Mouse (Mus musculus): ENCODE measurements around the gene Slit3. TPM values are rescaled to one million over a fixed set of nuclear protein-coding genes. Genes with fewer than 3 reads are reported as not detected.

The Slit3 gene
- polyA plus RNA-seq, 1 experiment from 2014 or later = 4.8 TPM

DNA sequence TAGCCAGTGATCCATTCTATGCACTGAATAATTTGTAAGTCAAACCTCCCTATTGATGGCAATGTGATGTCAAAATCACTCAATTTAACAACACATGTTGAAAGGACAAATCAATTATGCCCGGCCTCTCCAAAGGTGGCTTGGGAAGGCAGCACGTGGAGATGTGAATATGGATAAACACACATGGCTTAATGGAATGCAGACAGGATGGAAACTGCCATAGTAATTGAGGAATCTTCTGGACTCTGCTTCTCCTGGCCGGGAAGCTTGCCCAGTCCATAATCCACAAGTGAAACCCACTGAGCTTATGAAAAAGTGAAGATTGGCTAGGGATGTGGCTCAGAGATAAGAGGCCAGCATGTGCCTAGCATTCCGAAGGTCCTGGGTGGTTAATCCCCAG, 227.1 kb downstream of the Slit3 start:
- H3K27ac ChIP-seq (ENCODE audit: low read depth, low read length) = no peak overlapping the region
- no peak overlapping the region for H3K4me2 ChIP-seq (replicated peaks; ENCODE audit: low read depth)
- TF ChIP-seq CTCF (IDR thresholded peaks at IDR 0.05; ENCODE audit: low read depth) = no peak
- ATAC-seq = no peak
- no peak overlapping the region for H3K4me3 ChIP-seq (ENCODE audit: low read depth, low read length)
- 46% methylated on average over 4 of the region's 4 CpGs for WGBS
- no peaks in the 10 kb centered on the region for H3K9me3 ChIP-seq (ENCODE audit: control insufficient read depth)
- H3K36me3 ChIP-seq (ENCODE audit: control insufficient read depth, insufficient read depth) = no peaks in the 10 kb centered on the region
- H3K9ac ChIP-seq (ENCODE audit: low read depth, low read length) = no peak overlapping the region
- no peaks in the 10 kb centered on the region for H3K27me3 ChIP-seq (replicated peaks; ENCODE audit: control insufficient read depth, insufficient read depth, low read length)
- H3K4me1 ChIP-seq (replicated peaks; ENCODE audit: control insufficient read depth, insufficient read depth, low read length) = no peaks in the 10 kb centered on the region

DNA sequence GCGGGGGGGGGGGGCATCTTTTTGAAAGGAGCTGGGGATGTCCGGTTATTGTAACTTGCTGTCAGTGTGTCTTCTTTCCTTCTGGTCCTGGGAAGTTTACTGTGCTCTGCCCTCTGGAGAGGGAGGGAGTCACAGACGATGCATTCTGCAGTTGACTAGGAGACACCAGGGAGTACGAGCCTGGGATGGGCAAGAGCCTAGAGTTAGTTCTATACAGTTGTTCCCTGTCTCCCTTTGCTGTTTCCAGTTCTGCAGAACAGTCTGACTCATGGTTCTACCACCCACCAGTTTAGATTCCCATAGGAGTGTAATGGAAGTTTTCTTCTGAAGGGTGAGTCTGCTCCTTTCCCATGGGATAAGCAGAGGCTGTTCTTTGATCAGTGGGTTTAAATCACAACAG, 229.9 kb downstream of the Slit3 start:
- Histone ChIP-seq H3K4me1 (replicated peaks; ENCODE audit: control insufficient read depth, insufficient read depth, low read length) (no peaks in the 10 kb centered on the region), H3K9me3 (ENCODE audit: control insufficient read depth) (no peaks in the 10 kb centered on the region), H3K9ac (ENCODE audit: low read depth, low read length) (no peak overlapping the region), H3K27me3 (replicated peaks; ENCODE audit: control insufficient read depth, insufficient read depth, low read length) (no peaks in the 10 kb centered on the region), H3K4me2 (replicated peaks; ENCODE audit: low read depth) (no peak overlapping the region), H3K36me3 (ENCODE audit: control insufficient read depth, insufficient read depth) (no peaks in the 10 kb centered on the region), H3K4me3 (ENCODE audit: low read depth, low read length) (no peak overlapping the region), H3K27ac (ENCODE audit: low read depth, low read length) (no peak overlapping the region)
- WGBS = 43% methylated on average over 4 of the region's 4 CpGs
- TF ChIP-seq CTCF (IDR thresholded peaks at IDR 0.05; ENCODE audit: low read depth) = no peak
- ATAC-seq = no peak

DNA sequence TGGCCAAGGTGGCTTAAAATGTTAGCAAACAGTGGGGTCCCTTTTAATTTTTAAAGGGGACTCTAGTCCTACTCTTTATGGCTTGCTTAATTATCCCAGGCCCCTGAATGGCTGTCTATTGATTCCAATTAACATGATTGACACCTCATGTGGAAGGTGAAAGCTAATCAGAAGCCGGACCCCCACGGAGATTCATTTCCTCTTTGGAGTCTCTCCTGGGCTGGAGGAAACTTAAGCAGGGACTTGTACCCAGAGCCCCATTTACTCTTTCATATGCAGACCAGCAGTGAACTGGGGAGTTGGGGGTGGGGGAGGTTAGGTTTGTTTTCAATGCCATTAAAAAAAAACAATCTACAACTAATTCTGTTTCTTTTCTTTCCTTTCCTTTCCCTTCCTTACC, 230.4 kb downstream of the Slit3 start:
- Histone ChIP-seq H3K27ac (ENCODE audit: low read depth, low read length) (no peak overlapping the region), H3K36me3 (ENCODE audit: control insufficient read depth, insufficient read depth) (no peaks in the 10 kb centered on the region), H3K4me1 (replicated peaks; ENCODE audit: control insufficient read depth, insufficient read depth, low read length) (no peaks in the 10 kb centered on the region), H3K9ac (ENCODE audit: low read depth, low read length) (no peak overlapping the region), H3K4me3 (ENCODE audit: low read depth, low read length) (no peak overlapping the region), H3K4me2 (replicated peaks; ENCODE audit: low read depth) (no peak overlapping the region), H3K27me3 (replicated peaks; ENCODE audit: control insufficient read depth, insufficient read depth, low read length) (no peaks in the 10 kb centered on the region), H3K9me3 (ENCODE audit: control insufficient read depth) (no peaks in the 10 kb centered on the region)
- no peak for TF ChIP-seq CTCF (IDR thresholded peaks at IDR 0.05; ENCODE audit: low read depth)
- 40% methylated on average over 2 of the region's 2 CpGs for WGBS
- no peak for ATAC-seq

DNA sequence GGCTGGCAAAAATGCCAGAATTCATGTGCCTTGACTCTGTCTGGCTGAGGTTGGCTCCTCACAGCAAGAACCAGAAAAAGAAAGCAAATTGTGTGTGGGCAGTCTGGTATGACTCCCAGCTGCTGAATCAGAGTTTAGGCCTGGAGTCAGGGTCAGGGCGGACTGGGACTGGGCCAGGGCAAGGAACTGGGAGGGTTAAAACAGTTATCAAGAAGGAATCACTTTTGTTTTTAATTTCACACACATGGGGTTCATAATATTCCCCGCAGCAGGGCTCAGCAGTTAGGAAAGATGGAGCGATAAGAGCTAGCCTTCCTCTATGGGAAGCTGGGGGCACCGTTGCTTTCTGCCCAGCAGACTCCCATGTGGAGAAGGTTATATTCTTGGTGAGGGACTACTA, 234.8 kb downstream of the Slit3 start:
- Histone ChIP-seq H3K4me2 (replicated peaks; ENCODE audit: low read depth) (no peak overlapping the region), H3K36me3 (ENCODE audit: control insufficient read depth, insufficient read depth) (no peaks in the 10 kb centered on the region), H3K9me3 (ENCODE audit: control insufficient read depth) (no peaks in the 10 kb centered on the region), H3K4me3 (ENCODE audit: low read depth, low read length) (no peak overlapping the region), H3K9ac (ENCODE audit: low read depth, low read length) (no peak overlapping the region), H3K27me3 (replicated peaks; ENCODE audit: control insufficient read depth, insufficient read depth, low read length) (no peaks in the 10 kb centered on the region), H3K4me1 (replicated peaks; ENCODE audit: control insufficient read depth, insufficient read depth, low read length) (no peaks in the 10 kb centered on the region), H3K27ac (ENCODE audit: low read depth, low read length) (no peak overlapping the region)
- ATAC-seq = no peak
- TF ChIP-seq CTCF (IDR thresholded peaks at IDR 0.05; ENCODE audit: low read depth) = no peak
- WGBS = 87% methylated on average over 4 of the region's 4 CpGs

DNA sequence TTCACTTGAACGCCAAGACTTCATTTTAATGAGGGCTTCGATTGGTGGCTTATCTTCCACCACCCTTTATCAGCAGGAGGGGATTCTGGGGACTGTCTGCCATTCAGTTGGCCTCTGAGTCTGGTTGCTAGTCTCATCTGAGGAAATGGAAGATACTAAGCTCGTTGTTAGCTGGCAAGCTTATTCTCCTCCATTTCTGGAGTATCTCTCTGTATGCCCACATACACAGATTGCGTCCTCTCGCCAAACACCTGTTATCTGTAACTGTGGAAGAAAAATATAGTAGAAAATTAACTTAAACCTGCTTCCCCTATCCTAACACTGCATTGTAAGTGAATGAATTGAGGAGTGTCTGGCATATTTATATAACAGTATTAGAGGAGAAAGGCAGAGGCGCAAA, 240.0 kb downstream of the Slit3 start:
- Histone ChIP-seq H3K27ac (ENCODE audit: low read depth, low read length) (no peak overlapping the region), H3K4me2 (replicated peaks; ENCODE audit: low read depth) (no peak overlapping the region), H3K4me1 (replicated peaks; ENCODE audit: control insufficient read depth, insufficient read depth, low read length) (no peaks in the 10 kb centered on the region), H3K9me3 (ENCODE audit: control insufficient read depth) (no peaks in the 10 kb centered on the region), H3K27me3 (replicated peaks; ENCODE audit: control insufficient read depth, insufficient read depth, low read length) (no peaks in the 10 kb centered on the region), H3K9ac (ENCODE audit: low read depth, low read length) (no peak overlapping the region), H3K36me3 (ENCODE audit: control insufficient read depth, insufficient read depth) (no peaks in the 10 kb centered on the region), H3K4me3 (ENCODE audit: low read depth, low read length) (no peak overlapping the region)
- no peak for ATAC-seq
- WGBS = 74% methylated on average over 6 of the region's 6 CpGs
- TF ChIP-seq CTCF (IDR thresholded peaks at IDR 0.05; ENCODE audit: low read depth) = no peak

GRCm38 (mm10) chr11:35362975-35363374, 242.0 kb downstream of the Slit3 start:
- Histone ChIP-seq H3K4me2 (replicated peaks; ENCODE audit: low read depth) (no peak overlapping the region), H3K4me3 (ENCODE audit: low read depth, low read length) (no peak overlapping the region), H3K4me1 (replicated peaks; ENCODE audit: control insufficient read depth, insufficient read depth, low read length) (no peaks in the 10 kb centered on the region), H3K27ac (ENCODE audit: low read depth, low read length) (no peak overlapping the region), H3K36me3 (ENCODE audit: control insufficient read depth, insufficient read depth) (no peaks in the 10 kb centered on the region), H3K9me3 (ENCODE audit: control insufficient read depth) (no peaks in the 10 kb centered on the region), H3K27me3 (replicated peaks; ENCODE audit: control insufficient read depth, insufficient read depth, low read length) (no peaks in the 10 kb centered on the region), H3K9ac (ENCODE audit: low read depth, low read length) (no peak overlapping the region)
- ATAC-seq = no peak
- 71% methylated on average over 4 of the region's 4 CpGs for WGBS
- TF ChIP-seq CTCF (IDR thresholded peaks at IDR 0.05; ENCODE audit: low read depth) = no peak

GRCm38 (mm10) chr11:35364469-35364868, 243.4 kb downstream of the Slit3 start:
- Histone ChIP-seq H3K4me1 (replicated peaks; ENCODE audit: control insufficient read depth, insufficient read depth, low read length) (no peaks in the 10 kb centered on the region), H3K4me3 (ENCODE audit: low read depth, low read length) (no peak overlapping the region), H3K9ac (ENCODE audit: low read depth, low read length) (no peak overlapping the region), H3K27ac (ENCODE audit: low read depth, low read length) (no peak overlapping the region), H3K4me2 (replicated peaks; ENCODE audit: low read depth) (no peak overlapping the region), H3K36me3 (ENCODE audit: control insufficient read depth, insufficient read depth) (no peaks in the 10 kb centered on the region), H3K27me3 (replicated peaks; ENCODE audit: control insufficient read depth, insufficient read depth, low read length) (no peaks in the 10 kb centered on the region), H3K9me3 (ENCODE audit: control insufficient read depth) (no peaks in the 10 kb centered on the region)
- no peak for ATAC-seq
- no peak for TF ChIP-seq CTCF (IDR thresholded peaks at IDR 0.05; ENCODE audit: low read depth)
- WGBS = 74% methylated on average over 10 of the region's 10 CpGs

All from intestine, postnatal 0 days (tissue).